Mouse (Mus musculus) G1E-ER4 (cell line): ENCODE measurements around the gene Hadh. TPM values are rescaled to one million over a fixed set of nuclear protein-coding genes. Genes with fewer than 3 reads are reported as not detected.

Experiments used
- GATA1 ChIP-seq: IDR thresholded peaks from one replicate; pipeline ENCODE4 v1.8.0; 2012; ENCODE audit warnings: low read length, inconsistent platforms
- polyA plus RNA-seq: library from polyadenylated mRNA; stranded (reverse); fragments of >175 nt; gene quantifications from 2 replicates; pipeline ENCODE4 v1.2.3, GENCODE M21; 2012

Gene Hadh
- polyA plus RNA-seq, 1 experiment, result 36.3 TPM

DNA sequence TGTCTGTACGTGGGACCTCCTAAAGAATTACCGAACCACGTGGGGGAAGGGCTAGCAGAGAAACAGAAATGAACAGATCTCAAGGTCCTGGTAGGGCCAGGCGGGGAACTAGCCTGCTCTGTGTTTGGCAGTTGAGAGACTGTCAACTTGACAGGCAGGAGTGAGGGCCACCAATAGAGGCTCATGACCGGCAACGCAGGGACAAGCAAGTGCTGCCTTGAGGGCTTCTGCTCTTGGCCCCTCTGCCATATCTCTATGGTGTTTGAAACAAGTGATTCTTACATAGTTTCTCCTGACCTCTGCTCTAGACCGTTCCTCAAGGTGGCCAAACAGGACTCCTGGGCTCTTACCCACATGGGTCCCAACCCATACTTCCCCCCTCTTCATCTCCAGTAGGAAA is 20.3 kb downstream of the Hadh start:
- TF ChIP-seq GATA1, result no peak

DNA sequence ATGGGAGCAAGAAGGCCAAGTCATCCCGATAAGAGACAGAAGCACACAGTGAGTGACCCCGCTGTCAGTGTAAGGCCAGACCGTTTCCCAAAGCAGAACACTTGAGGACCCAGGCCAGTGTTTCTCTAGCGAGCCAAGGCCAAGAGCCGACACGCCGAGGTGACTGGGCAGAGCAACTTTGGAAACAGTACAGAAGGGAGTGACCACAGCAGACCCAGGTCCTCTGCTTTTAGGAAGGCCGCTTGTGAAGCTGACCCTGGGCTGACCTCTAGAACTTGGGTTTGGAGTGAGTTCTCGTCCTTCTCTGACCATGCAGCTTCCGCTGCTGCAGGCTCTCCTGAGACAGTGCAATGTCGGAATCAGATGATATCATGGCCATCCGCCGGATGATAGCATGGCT is 20.9 kb downstream of the Hadh start:
- no peak for TF ChIP-seq GATA1

DNA sequence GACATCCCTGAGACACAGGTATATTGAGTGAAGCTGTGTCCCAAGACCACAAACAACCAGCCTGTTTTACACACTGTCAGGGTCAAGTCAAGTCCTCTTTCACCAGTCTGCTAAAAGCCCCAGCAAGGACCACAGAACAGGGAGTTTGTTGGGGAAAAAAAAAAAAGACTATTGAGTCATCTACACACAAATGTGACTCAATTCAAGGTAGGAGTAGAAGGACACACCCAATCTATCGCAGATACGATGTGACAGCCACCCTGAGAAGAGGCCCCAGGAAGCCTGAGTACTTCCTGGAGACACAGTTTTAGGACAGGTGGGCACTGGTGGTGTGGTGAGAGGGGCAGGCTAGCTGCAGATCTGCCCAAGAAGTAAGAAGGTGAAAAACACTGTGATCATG is 21.6 kb downstream of the Hadh start:
- no peak for TF ChIP-seq GATA1

DNA sequence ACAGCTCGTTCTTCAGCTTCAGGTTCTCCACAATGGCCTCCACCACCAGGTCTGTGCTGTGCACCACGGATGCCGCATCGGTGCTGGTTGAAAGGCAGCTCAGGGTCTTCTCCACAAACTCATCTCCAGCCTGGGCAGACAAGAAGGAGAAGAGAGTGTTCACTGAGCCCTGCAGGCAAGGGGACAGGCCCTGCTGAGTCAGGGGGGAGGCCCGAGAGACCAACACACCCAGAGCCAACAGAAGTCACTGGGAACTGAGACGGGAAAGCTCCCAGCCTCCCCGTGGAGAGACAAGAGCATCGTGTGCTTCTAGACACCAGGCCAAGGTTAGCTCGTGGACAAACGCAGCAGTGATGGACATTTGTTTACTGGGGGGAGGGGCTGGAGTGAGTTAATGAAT is 23.5 kb downstream of the Hadh start:
- no peak for TF ChIP-seq GATA1

DNA sequence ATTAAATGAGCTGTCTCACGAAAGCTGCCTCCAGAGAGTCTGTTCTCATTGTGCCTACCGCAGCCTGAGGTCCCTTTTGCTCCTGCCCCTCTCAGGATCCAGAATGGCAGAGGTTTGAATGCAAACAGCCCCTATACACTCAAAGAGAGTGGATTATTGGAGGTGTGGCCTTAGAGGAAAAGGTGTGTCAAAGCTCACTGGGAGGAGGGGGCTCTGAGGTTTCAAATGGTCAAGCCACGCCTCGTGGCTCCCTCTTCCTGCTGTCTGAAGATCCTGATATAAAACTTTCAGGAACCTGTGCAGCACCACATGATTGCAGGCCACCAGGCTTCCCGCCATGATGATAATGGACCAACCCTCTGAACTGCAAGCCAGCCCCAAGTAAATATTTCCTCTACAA is 24.1 kb downstream of the Hadh start:
- TF ChIP-seq GATA1, result no peak

- TF ChIP-seq GATA1, result no peak
These were observed 24.5 kb downstream of the Hadh start for GRCm38 (mm10) chr3:131247447-131247846.

DNA sequence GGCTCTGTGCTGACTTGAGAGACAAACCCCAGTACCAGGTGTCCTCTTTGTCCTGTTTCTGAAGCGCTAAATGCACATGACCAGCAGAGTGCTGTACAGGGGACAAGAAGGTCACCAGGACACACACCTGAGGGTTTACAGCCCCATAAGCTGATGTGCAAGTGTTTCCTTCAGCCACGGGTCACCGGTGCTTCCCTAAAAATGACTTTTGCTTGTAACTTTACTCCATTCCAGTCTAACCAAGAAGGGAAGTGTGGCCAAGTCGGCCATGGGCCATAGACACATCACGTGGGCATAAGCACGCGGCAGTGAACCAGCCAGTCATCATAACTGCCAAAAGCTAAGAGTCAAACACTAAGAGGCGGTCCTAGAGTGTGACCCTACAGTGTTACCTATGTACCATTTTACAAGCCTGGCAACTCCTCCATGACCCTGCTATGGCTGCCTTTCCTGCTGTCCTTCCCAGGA is 25.3 kb downstream of the Hadh start:
- no peak for TF ChIP-seq GATA1

DNA sequence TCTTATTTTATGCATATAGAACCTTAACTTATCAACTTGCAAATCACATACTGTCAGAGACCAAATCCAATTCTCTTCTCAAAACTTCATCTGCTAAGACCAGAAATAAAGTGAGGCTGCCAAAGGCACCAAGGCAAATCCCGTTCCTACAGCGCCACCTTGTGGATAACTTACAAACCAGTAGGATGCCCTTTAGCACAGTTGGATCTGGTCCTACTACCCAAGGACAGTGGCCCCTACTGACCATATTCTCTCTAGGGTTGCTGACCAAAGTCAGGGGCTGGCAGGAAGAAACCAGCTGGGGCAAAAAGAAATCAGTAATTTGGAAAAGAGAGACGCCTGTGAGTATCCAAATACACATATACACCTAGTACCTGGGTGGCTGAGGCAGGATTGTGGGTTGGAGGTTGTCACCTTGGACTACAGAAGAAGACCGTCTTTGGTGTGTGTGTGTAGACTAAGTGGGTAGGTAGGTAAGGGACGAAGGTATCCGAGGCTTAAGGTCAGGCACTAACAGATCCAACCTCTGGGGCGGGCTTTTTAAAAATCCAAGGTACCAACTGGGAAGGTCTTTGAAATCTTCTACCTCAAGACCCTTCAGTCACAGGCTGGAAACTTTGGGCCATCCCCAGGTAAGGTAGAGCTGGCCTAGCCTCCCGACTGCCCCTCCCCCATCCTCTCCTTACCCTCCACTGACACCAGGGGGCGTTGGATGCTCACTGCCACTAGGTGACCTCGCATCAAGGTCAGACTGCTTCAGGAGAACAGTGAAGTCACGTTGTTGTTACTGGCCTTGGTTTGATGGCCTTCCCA is 25.9 kb downstream of the Hadh start:
- no peak for TF ChIP-seq GATA1

DNA sequence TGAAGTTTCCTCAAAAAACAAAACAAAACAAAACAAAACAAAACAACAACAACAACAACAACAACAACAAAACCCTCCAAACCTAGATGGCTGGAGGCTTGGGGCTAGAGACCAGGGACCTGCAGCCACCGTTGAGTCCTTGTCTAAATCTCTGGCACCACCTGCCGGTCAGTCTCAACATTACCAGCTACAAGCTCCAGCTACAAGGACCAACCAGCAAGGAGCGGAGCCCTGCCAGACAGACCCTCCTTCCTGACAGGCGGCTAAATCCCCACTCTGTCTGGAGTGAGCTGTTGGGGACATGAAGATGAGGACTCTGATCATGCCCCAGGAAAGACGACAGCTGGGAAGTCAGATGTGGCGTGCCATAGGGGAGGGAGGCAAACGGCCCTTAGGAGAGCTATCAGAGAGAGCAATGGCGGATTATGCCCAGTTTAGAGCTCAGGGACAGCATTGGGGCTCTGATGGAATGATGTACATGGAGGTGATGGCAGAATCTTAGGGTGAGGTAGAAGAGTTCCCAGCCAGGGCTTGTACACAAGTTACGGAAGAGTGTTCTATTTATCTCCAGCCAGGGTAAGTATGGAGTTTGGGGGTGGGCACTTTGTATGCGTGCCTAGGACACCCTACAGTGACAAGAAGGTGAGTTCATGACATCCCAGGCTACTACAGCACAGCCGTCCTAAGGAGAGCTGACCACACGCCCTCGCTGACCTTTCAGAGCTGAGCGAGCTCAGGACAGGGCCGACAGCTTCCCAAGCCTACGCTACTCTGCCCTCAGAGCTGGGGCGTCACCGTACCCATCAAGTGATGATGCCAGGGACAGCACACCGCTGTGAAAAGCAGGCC is 33.9 kb downstream of the Hadh start:
- no peak for TF ChIP-seq GATA1

GRCm38 (mm10) chr3:131237061-131237460 is 34.8 kb downstream of the Hadh start:
- no peak for TF ChIP-seq GATA1

GRCm38 (mm10) chr3:131228083-131228482 is 43.8 kb downstream of the Hadh start:
- no peak for TF ChIP-seq GATA1

- TF ChIP-seq GATA1, result no peak
These were observed 53.1 kb downstream of the Hadh start for GRCm38 (mm10) chr3:131218636-131219390.

DNA sequence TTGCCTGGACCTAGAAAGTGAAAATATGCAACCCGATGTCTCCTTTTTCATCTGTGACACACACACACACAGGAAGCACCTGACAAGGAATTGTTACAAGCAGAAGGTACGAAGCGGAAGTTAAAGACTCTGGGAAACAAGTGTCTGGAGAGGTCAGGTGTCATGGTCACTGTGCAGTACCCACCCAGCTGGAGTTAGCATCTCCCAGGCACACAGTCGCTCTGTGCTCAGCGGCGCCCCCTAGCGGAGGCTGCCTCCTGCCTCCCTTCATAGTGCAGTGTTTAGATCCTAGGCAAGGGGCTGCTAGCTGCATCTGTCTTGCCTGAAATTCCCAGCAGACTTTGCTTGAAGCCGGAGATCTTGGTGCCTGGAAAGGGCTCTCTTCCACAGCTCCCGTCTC is 57.1 kb downstream of the Hadh start:
- TF ChIP-seq GATA1, result no peak

DNA sequence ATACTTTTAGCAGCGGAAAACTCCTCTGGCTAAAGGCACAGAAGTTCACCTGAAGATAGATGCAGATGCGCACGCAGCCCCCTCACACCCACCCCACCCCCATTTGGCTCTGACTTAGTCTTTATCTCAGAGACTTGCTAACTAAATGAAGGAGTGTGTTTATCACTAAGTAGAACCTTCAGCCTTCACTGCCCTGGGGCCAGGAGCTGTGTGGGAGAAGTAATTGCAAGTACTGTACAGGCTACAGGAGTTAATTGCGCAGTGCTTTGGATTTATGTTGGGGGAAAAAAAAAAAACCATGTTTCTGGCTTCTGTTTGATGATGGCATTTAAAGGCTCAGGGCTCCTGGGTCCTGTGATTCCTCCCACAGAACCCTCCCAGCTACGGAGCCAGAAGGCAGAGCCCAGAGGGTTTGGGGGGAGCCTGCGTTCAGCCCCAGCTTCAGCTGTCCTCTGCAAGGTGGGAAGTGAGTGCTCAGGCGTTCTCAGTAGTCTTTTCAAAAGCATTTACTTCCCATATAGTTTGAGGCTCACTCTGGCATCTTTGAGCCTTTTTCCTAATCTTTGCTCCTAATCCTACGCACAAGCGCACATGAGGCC is 57.7 kb downstream of the Hadh start:
- no peak for TF ChIP-seq GATA1

DNA sequence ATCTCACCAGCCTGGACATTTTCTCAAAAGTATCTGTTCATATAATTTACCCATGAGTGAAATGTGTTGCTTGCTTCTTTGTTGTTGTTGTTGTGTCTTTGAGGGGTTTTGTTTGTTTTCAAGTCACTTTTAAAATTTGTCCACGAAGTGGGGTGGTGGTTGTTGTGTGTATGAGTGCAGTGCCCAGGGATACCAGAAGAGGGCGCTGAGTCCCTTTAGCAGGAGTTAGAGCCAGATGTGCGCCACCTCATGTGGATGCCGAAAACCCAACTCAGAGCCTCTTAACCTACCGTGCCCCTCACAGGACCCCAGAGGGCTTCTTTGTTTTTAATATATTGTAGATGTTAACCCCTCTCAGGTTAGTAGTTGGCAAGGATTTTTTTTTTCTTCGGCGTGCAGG is 59.7 kb downstream of the Hadh start:
- no peak for TF ChIP-seq GATA1
